Mouse (Mus musculus): ENCODE results near the gene Tmem74b. TPM values are rescaled to one million over a fixed set of nuclear protein-coding genes. Genes with fewer than 3 reads are reported as not detected.

Gene Tmem74b
- total and polyA plus RNA-seq, 2 experiments from 2014 or later, result 22.9 to 26.2 TPM

GRCm38 (mm10) chr2:151757451-151757850 lies 55.6 kb downstream of the Tmem74b start:
- Histone ChIP-seq H3K27ac (ENCODE audit: low read depth, low read length) (no peak overlapping the region), H3K27me3 (ENCODE audit: insufficient read depth, low read length) (no peaks in the 10 kb centered on the region), H3K4me3 (ENCODE audit: low read depth, low read length) (no peak overlapping the region), H3K9me3 (ENCODE audit: low read length) (no peaks in the 10 kb centered on the region), H3K9ac (no peak overlapping the region), H3K36me3 (ENCODE audit: insufficient read depth) (no peaks in the 10 kb centered on the region), H3K4me2 (ENCODE audit: low read depth) (no peak overlapping the region), H3K4me1 (ENCODE audit: insufficient read depth) (no peaks in the 10 kb centered on the region)
- DNase-seq (no peak), ATAC-seq (no peak)
- WGBS, result 69% methylated on average over 5 of the region's 5 CpGs
- no peak for TF ChIP-seq CTCF (IDR thresholded peaks at IDR 0.05; ENCODE audit: low read depth)

GRCm38 (mm10) chr2:151758806-151759353 lies 57.1 kb downstream of the Tmem74b start:
- no peak overlapping the region for H3K27ac ChIP-seq (ENCODE audit: low read depth, low read length)
- no peaks in the 10 kb centered on the region for H3K9me3 ChIP-seq (ENCODE audit: low read length)
- H3K4me1 ChIP-seq (ENCODE audit: insufficient read depth), result no peaks in the 10 kb centered on the region
- no peak overlapping the region for H3K4me2 ChIP-seq (ENCODE audit: low read depth)
- no peaks in the 10 kb centered on the region for H3K27me3 ChIP-seq (ENCODE audit: insufficient read depth, low read length)
- WGBS, result 55% methylated on average over 1 of the region's 1 CpGs
- DNase-seq (no peak), ATAC-seq (no peak)
- H3K4me3 ChIP-seq (ENCODE audit: low read depth, low read length), result no peak overlapping the region
- no peak for TF ChIP-seq CTCF (IDR thresholded peaks at IDR 0.05; ENCODE audit: low read depth)
- H3K9ac ChIP-seq, result no peak overlapping the region
- no peaks in the 10 kb centered on the region for H3K36me3 ChIP-seq (ENCODE audit: insufficient read depth)

Other genes starting within 250 kb of the Tmem74b start
- not detected in 2 replicates for gene 4921509C19Rik, start 225.9 kb upstream of the Tmem74b start, total RNA-seq (2014; rRNA removed)
- gene 4921509C19Rik, start 225.9 kb upstream of the Tmem74b start, polyA plus RNA-seq (2015; fragmentation: Nextera tagmentation; extraction: Ambion mirVana), result not detected in 2 replicates
- gene Nsfl1c, start 207.8 kb upstream of the Tmem74b start, total RNA-seq (2014; rRNA removed), result 121 and 124 TPM in 2 replicates
- gene Nsfl1c, start 207.8 kb upstream of the Tmem74b start, polyA plus RNA-seq (2015; fragmentation: Nextera tagmentation; extraction: Ambion mirVana), result 226 and 244 TPM in 2 replicates
- 67.3 and 70.1 TPM in 2 replicates for gene Fkbp1a, start 159.5 kb upstream of the Tmem74b start, total RNA-seq (2014; rRNA removed)
- 717 and 727 TPM in 2 replicates for gene Fkbp1a, start 159.5 kb upstream of the Tmem74b start, polyA plus RNA-seq (2015; fragmentation: Nextera tagmentation; extraction: Ambion mirVana)
- gene Sdcbp2, start 129.4 kb upstream of the Tmem74b start, total RNA-seq (2014; rRNA removed), result 0.90 and 1.1 TPM in 2 replicates
- 1.5 and 1.6 TPM in 2 replicates for gene Sdcbp2, start 129.4 kb upstream of the Tmem74b start, polyA plus RNA-seq (2015; fragmentation: Nextera tagmentation; extraction: Ambion mirVana)
- 37.7 and 39.6 TPM in 2 replicates for gene Snph, start 69.4 kb upstream of the Tmem74b start, total RNA-seq (2014; rRNA removed)
- 12.8 and 18.3 TPM in 2 replicates for gene Snph, start 69.4 kb upstream of the Tmem74b start, polyA plus RNA-seq (2015; fragmentation: Nextera tagmentation; extraction: Ambion mirVana)
- 0.67 and 0.77 TPM in 2 replicates for gene Rad21l, start 33.5 kb upstream of the Tmem74b start, total RNA-seq (2014; rRNA removed)
- 0.12 and 0.16 TPM in 2 replicates for gene Rad21l, start 33.5 kb upstream of the Tmem74b start, polyA plus RNA-seq (2015; fragmentation: Nextera tagmentation; extraction: Ambion mirVana)
- 33.9 and 47.6 TPM in 2 replicates for gene Psmf1, start 42.2 kb downstream of the Tmem74b start, total RNA-seq (2014; rRNA removed)
- 64.6 and 69.7 TPM in 2 replicates for gene Psmf1, start 42.2 kb downstream of the Tmem74b start, polyA plus RNA-seq (2015; fragmentation: Nextera tagmentation; extraction: Ambion mirVana)
- 0.08 and 0.10 TPM in 2 replicates for gene Rspo4, start 140.9 kb downstream of the Tmem74b start, total RNA-seq (2014; rRNA removed)
- gene Rspo4, start 140.9 kb downstream of the Tmem74b start, polyA plus RNA-seq (2015; fragmentation: Nextera tagmentation; extraction: Ambion mirVana), result 0.38 and 0.90 TPM in 2 replicates
- gene Angpt4, start 209.2 kb downstream of the Tmem74b start, total RNA-seq (2014; rRNA removed), result 0.08 and 0.43 TPM in 2 replicates
- 0.06 and 0.19 TPM in 2 replicates for gene Angpt4, start 209.2 kb downstream of the Tmem74b start, polyA plus RNA-seq (2015; fragmentation: Nextera tagmentation; extraction: Ambion mirVana)